Mouse (Mus musculus) left cerebral cortex, postnatal 25 days (tissue): ENCODE measurements at regions not wholly inside any gene's neighbourhood (a gene's known extent, or its start where the extent isn't known, plus 50 kb on each side); places are given as distances from the start of the nearest gene placed in this dataset.

Experiments
- DNase-seq, 2 experiments: peaks; one replicate each; pipeline ENCODE4 v3.0.0; 2022; ENCODE audit warnings: low spot score in 2 of 2, mixed read lengths in 1 of 2
- intact Hi-C: fragments of 180-260 bp; cut with DNase I; formaldehyde crosslinking; loops from one replicate; pipeline ENCODE4 v1.15.1; 2025

GRCm38 (mm10) chr19:20310653-20311052 is 80.1 kb downstream of the Anxa1 start:
- no peak for DNase-seq
- intact Hi-C loops: no loop called here

DNA sequence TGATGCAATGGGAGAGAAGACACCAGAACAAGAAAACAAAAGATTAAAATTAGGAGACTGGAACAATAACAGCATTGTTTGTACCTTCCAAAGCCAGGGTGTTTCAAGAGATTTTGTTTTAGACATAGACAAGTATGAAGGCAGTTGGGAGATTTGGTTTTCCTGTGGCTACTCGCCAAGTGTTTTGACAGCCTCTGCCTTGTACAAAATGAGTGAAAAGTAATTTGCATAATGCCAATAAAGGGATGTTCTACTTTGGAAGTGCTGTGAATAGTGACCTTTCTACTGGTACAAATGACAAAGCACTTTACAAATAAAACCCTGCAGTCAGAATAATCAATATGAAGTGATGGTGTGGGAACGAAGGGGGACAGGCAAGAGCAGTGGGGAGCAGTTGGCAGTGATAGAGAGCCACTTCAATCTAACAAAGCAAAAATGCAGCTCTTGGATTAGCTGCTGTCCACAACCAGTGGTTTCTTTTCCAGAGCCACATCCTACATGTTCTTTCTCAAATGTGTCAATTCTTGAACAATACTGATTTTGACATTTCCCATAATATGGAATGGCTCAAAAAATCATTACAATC is 90.6 kb downstream of the Anxa1 start:
- no peak for DNase-seq
- intact Hi-C loops: no loop called here

DNA sequence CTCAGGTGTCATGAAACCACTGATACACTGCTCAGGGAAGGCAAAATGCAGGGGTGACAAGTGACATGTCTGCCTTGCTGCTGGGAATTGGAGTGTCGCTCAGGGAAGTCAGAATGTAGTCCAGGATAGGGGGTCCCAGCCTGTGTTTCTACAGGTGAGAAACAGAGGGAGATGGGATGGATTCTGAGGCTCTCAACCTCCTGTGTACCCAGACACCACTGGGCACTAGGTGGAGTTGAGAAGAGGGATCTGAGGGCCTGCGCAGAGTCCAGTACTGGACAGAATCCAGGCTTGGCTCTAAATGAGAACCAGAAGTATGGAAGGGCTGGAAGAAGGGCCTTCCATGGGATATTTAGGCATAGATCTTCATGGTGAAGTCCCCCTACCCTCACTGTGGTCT is 92.3 kb downstream of the Anxa1 start:
- intact Hi-C loops: no loop called here
- no peak for DNase-seq

GRCm38 (mm10) chr19:20285188-20285587 is 105.6 kb downstream of the Anxa1 start:
- intact Hi-C loops: no loop called here
- no peak for DNase-seq

DNA sequence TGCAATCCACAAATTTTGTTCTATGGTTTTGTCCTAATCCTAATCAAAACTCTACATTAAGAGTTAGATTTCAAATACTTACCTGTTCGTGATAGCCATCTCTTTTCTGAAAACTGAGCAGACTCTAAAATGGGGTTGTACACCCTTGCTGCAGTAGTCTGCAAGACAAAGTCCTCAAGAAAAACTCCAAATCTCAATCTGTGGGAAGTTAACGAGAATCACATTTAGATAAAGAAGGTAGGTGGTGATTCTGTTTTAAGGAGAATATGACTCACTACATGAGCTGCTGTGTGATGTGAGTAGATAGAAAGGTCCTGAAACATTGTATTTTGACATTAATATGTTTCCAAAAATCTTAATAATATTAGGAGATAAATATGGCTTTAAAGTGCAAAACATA is 107.6 kb downstream of the Anxa1 start:
- DNase-seq: peak in 1 of 2 experiments; percentile 58
- intact Hi-C loops: no loop called here

- intact Hi-C loops: no loop called here
- DNase-seq: peak in 1 of 2 experiments; percentile 74
These were observed 129.2 kb downstream of the Anxa1 start for GRCm38 (mm10) chr19:20261586-20261985.

DNA sequence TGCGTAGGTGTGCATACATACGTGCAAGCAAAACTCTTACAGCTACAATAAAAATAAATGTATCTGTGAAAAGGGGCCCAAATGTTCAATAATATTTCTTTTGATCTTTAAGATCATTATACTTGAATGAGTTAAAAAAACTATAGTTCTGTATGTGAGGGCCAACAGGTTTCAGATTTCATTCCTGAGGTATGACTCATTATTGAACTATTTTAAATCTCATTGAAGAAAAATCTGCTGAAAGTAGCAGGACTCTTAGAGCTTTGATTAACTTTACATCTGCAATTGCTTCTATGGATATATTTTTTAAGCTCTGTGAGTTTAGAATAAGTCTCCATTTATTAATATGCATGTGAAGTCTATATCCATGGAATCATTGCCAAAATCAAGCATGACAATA is 138.6 kb downstream of the Anxa1 start:
- no peak for DNase-seq
- intact Hi-C loops: no loop called here

DNA sequence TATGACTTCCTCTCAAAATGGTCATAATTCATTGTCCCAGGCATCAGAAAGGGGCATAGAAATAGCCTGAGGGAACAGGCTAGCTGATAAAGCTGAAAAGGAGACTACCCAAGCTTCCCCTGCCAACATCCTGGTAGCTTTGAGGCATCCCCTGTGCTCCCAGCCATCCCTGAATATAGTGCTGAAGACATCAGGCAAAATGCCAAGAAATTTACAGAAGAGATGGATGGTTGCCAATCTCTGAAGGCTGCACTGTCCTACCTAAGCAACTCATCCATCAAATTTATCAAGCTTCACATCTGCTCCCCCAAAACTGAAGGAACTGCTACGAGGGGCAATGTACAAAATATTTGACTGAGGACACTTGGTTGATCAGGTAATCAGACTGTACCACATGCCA is 146.9 kb downstream of the Anxa1 start:
- intact Hi-C loops: no loop called here
- DNase-seq: no peak

- intact Hi-C loops: no loop called here
- DNase-seq: no peak
These were observed 149.5 kb downstream of the Anxa1 start for GRCm38 (mm10) chr19:20241266-20241665.

- no peak for DNase-seq
- intact Hi-C loops: no loop called here
These were observed 150.3 kb downstream of the Anxa1 start for GRCm38 (mm10) chr19:20240471-20240870.

DNA sequence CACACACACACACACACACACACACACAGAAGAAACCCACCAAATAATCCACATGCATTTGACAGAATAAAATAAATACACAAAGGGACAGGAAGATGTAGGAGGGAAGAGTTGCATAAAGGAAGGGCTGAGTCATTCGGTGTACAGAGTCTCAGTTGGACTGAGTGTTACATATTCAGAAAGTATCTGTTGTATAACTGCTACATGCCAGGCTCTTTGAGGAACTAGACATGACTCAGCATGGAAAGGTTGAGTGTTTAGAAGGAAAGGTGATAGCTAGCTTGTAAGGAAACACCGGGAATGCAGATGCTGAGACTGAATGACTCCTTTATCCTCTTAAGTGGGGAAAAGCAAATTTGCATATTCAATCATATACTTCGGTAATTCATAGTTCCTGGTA is 151.3 kb downstream of the Anxa1 start:
- intact Hi-C loops: loop anchor here (5.0 to 10.0 kb wide), 2 partner anchors 103 to 475 kb away; no protein-coding TSS in a partner anchor
- DNase-seq: peak in 1 of 2 experiments; percentile 81

- DNase-seq: peak in 1 of 2 experiments; percentile 40
- intact Hi-C loops: no loop called here
These were observed 164.0 kb downstream of the Anxa1 start for GRCm38 (mm10) chr19:20226756-20227155.

DNA sequence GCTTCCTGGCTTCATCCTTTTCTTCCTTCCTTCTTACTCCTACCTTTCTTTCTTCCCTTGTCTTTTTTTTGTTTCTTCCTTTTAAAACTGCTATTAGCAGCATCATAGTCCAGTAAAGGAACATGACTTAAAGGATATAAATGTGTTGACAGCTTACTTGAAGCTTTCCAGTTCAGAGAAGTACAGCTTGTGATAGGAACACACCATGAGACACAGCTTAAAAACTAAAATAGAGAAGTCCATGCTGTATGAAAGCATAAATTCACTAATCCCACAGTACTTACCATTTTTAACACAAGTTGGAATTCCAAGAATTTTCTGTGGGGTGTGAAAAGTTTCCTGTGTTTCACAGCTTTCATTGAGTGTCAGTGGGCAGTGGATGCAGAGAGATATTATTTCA is 173.4 kb downstream of the Anxa1 start:
- intact Hi-C loops: loop anchor here (10.0 kb wide), 1 partner anchor 333 kb away; no protein-coding TSS in a partner anchor
- DNase-seq: peak in 1 of 2 experiments; percentile 71

DNA sequence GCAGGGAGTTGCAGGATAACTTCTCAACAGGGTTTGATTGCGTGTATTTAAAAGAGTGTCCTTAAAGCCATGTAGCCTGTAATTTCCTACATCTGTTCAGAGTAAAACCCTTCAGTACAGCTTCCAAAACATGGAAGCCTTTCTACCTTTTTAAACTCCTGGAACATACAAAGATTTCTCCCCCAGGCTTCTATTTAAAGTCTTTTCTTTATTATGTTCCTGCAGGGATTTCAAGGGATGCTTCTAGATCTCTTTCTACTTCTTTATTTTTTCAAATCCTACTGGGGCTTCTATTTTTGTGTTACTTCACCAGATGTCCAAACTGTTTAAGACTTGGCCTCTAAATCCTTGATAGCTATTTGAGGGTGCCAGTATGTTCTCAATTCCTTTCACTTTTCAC is 196.2 kb downstream of the Anxa1 start:
- intact Hi-C loops: loop anchor here (2.0 kb wide), 1 partner anchor 150 kb away; no protein-coding TSS in a partner anchor
- peak in 1 of 2 experiments; percentile 58 for DNase-seq

DNA sequence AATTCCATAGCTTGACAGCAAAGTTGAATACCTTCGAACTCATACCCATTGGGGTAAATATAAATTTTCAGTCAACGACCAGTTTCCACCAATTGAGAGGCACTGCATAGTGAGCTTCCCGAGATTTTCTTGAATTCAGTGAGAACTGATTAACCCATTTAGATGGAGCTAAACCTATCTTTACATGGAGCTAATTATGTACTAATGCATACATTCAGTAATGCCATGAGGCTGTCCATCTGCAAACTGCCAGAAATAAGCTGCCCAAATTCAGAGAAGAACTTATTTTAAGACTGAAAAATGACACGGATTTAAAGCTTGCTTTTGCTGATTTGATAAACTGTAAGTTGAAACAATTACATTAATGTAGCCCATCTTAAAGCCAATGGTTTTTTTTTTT is 208.9 kb downstream of the Anxa1 start:
- DNase-seq: peak in 1 of 2 experiments; percentile 58
- intact Hi-C loops: no loop called here

DNA sequence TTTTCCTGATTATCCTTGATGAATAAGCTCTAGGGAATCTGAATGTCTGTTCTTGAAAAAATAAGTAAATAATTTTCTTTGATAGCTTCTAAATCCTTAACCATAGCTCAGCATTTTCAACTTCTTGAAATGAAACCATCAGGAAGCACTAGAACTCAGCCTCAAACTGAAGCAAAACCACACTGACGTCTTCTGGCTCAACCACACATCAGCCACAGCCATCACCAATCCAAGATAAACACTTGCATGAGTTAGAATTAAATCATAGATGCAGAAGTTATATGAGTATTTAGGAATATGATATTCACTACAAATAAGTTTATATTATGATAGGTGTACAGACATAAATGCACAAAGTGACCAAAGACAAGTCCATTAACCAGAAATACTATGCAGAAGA is 229.2 kb downstream of the Anxa1 start:
- intact Hi-C loops: no loop called here
- DNase-seq: no peak

DNA sequence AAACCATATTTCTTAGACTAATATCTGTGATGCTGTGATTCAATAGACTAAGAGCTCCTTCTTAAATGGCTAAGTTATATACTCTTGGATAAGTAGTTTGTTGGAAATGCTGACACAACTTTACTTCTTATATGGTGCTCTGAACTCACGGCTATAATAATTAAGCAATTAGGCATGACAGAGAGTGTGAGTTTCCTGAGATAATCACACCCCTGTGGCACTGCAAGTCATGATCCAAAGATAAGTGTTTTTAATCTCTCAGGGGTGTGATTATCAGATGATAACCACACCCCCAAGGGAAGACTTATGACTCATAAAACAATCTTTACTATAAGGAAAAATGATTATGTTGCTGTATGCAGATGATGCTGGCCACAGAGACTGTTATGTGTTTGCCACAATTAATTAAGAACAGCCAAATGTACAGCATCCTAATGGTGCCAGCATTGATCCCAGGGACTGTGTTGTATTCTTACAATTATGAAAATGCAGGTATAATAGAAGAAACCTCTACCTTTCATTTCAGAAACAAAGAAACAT is 234.3 kb downstream of the Anxa1 start:
- DNase-seq: no peak
- intact Hi-C loops: no loop called here

DNA sequence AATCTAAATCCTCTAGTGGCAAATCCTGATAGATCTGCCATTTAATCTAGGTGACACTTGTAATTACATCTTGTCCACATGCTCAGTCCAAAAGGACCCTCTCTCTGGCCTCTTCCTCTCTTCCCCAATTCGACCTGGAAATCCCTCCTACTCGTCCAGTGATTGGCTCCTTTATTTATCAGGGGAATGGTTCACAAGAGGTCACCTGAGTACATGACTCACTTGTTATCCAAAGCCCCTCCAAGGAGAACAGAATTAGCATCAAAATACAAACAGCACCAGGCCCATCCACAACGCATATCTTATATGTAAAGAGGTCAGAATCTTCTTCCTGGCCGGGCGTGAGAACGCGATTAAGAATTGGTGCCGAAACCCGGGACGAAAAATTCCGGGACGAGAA is 251.2 kb downstream of the Anxa1 start:
- DNase-seq: no peak
- intact Hi-C loops: no loop called here

GRCm38 (mm10) chr19:20123546-20124195 is 267.1 kb downstream of the Anxa1 start:
- intact Hi-C loops: no loop called here
- no peak for DNase-seq

GRCm38 (mm10) chr19:20122475-20122874 is 268.3 kb downstream of the Anxa1 start:
- intact Hi-C loops: no loop called here
- DNase-seq: peak in 1 of 2 experiments; percentile 9

DNA sequence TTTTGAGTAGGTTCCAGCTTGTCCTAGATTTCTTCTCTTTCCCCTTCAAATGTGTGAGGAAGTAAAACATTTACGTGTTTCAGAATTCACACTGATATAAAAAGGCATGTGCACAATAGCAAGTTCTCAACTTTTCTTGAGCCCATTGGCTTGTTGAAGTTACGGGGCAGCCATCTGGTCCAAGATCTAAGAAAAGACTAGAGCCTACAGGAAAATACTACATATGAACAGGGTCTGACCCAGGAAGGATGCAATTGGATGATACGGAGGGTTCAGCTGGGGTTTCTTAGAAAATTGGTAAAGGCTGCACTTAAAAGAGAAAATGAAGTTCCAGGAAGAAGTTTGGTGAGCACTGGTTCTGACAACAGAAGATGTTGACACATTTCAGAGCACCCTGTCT is 276.5 kb downstream of the Anxa1 start:
- intact Hi-C loops: no loop called here
- peak in 1 of 2 experiments; percentile 67 for DNase-seq
